ENCODE assay signal across 8 mouse cellular contexts in the genomic region with DNA sequence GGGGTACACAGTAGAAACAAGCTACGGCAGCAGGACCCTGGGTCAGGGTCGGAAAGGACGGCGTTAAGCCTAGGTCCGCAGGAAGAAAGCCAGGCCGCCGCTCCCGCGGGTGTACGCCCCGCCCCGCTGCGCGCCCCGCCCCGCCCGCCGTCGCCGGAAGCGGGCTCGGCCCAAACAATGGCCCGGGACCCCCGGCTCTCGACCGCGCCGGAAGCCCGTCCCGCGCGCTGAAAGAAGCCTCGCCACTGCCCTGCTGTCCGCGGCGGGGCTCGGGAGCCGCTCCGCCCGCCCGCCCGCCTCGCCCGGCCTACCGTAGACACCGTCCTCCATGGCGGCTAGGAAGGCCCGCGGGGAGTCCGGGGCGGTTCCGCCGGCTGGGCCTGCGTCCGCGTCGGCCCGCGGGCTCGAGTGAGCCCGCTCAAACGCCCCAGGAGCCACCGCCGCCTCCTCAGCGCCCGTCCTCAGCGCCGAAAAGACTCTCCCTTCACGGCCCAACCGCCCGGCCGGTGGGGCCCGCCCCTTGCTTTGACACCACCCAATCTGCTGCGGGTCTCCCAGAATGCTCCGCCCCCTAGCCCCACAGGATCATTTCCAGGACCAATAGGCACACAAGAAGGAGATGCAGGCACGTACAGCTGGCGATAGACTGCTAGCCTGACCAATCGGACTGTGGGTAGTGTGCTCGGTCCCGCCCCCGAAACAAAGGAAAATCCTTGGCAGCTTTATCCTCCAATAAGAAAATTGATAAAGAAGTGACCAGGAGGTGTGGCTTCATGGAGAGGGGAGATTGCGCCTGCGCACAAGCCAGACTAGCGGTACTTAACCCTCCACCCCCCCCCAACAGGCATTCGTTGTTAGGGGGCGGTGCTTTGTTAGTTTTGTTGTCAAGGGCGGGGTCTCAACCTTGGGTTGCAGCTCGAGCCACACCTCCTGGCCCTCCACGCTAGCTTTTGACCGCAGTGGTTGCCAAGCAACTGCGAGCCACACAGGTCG. TPM values are rescaled to one million over a fixed set of nuclear protein-coding genes. Genes with fewer than 3 reads are reported as not detected.
DNase-seq lines count a peak whose midpoint lies in the region; ATAC-seq and TF ChIP-seq lines count a peak whose summit lies in the region.

A gene (minus strand): TSS at position 795 of the 993 bp plus-strand sequence.

- H3K4me3 ChIP-seq in E14TG2a.4 (replicated peaks; ENCODE audit: low read length), result peak within 1 kb of the TSS; percentile 96
- peak within 1 kb of the TSS; percentile 95 for H3K4me3 ChIP-seq in forebrain, embryonic 12.5 days (replicated peaks)
- peak within 1 kb of the TSS; percentile 98 for H3K4me3 ChIP-seq in heart, postnatal 0 days (ENCODE audit: low read depth, low read length)
- H3K4me3 ChIP-seq in liver, embryonic 16.5 days (ENCODE audit: low read depth, low read length), result peak within 1 kb of the TSS; percentile 99
- H3K4me3 ChIP-seq in neural tube, embryonic 13.5 days, result peak within 1 kb of the TSS; percentile 91
- H3K4me3 ChIP-seq in testis, adult 2 months (ENCODE audit: control insufficient read depth, low read depth, low read length), result peak within 1 kb of the TSS; percentile 99

- peak within 1 kb of the TSS; percentile 99 for H3K9ac ChIP-seq in forebrain, embryonic 12.5 days
- H3K9ac ChIP-seq in heart, postnatal 0 days (replicated peaks; ENCODE audit: low read depth, low read length), result peak within 1 kb of the TSS; percentile 98
- H3K9ac ChIP-seq in liver, embryonic 16.5 days (ENCODE audit: low read depth, low read length), result peak within 1 kb of the TSS; percentile 99
- peak within 1 kb of the TSS; percentile 100 for H3K9ac ChIP-seq in neural tube, embryonic 13.5 days

- peaks cover 40% of the 10 kb centered on the region for H3K36me3 ChIP-seq in E14TG2a.4 (ENCODE audit: insufficient read depth, low read length)
- peaks cover 38% of the 10 kb centered on the region for H3K36me3 ChIP-seq in forebrain, embryonic 12.5 days (replicated peaks)
- H3K36me3 ChIP-seq in heart, postnatal 0 days (replicated peaks; ENCODE audit: control insufficient read depth, insufficient read depth, low read length), result peaks cover 38% of the 10 kb centered on the region
- peaks cover 36% of the 10 kb centered on the region for H3K36me3 ChIP-seq in liver, embryonic 16.5 days (ENCODE audit: control insufficient read depth, insufficient read depth)
- H3K36me3 ChIP-seq in neural tube, embryonic 13.5 days, result peaks cover 38% of the 10 kb centered on the region
- H3K36me3 ChIP-seq in testis, adult 2 months (ENCODE audit: control insufficient read depth, insufficient read depth, low read length), result peaks cover 3% of the 10 kb centered on the region; the same call in 1 of the 2 replicates

- no peaks in the 10 kb centered on the region for H3K9me3 ChIP-seq in E14TG2a.4 (ENCODE audit: low read length)
- H3K9me3 ChIP-seq in forebrain, embryonic 12.5 days, result no peaks in the 10 kb centered on the region
- H3K9me3 ChIP-seq in heart, postnatal 0 days (replicated peaks; ENCODE audit: control insufficient read depth, low read length), result no peaks in the 10 kb centered on the region
- H3K9me3 ChIP-seq in liver, embryonic 16.5 days (replicated peaks; ENCODE audit: control insufficient read depth, low read length), result no peaks in the 10 kb centered on the region
- H3K9me3 ChIP-seq in neural tube, embryonic 13.5 days, result no peaks in the 10 kb centered on the region

- H3K4me1 ChIP-seq in E14TG2a.4 (replicated peaks; ENCODE audit: low read depth, low read length), result peaks cover 64% of the 10 kb centered on the region
- peaks cover 33% of the 10 kb centered on the region for H3K4me1 ChIP-seq in forebrain, embryonic 12.5 days
- peaks cover 17% of the 10 kb centered on the region; the same call in 1 of the 2 replicates for H3K4me1 ChIP-seq in heart, postnatal 0 days (ENCODE audit: control insufficient read depth, insufficient read depth)
- H3K4me1 ChIP-seq in liver, embryonic 16.5 days (ENCODE audit: control insufficient read depth, low read depth, low read length), result peaks cover 26% of the 10 kb centered on the region
- H3K4me1 ChIP-seq in neural tube, embryonic 13.5 days (replicated peaks), result peaks cover 42% of the 10 kb centered on the region
- H3K4me1 ChIP-seq in testis, adult 2 months (ENCODE audit: control insufficient read depth, insufficient read depth, low read length), result peaks cover 34% of the 10 kb centered on the region

- under 1% methylated on average over 82 of the region's 92 CpGs for WGBS in forebrain, embryonic 12.5 days
- under 1% methylated on average over 71 of the region's 92 CpGs for WGBS in heart, postnatal 0 days
- WGBS in liver, embryonic 16.5 days (ENCODE audit: insufficient replicate concordance), result under 1% methylated on average over 76 of the region's 92 CpGs
- WGBS in neural tube, embryonic 13.5 days, result under 1% methylated on average over 91 of the region's 92 CpGs

- H3K4me2 ChIP-seq in forebrain, embryonic 12.5 days, result peak within 1 kb of the TSS; percentile 78
- peak within 1 kb of the TSS; percentile 89 for H3K4me2 ChIP-seq in heart, postnatal 0 days (ENCODE audit: low read depth, low read length)
- H3K4me2 ChIP-seq in liver, embryonic 16.5 days (ENCODE audit: low read depth, low read length), result peak within 1 kb of the TSS; percentile 96
- peak within 1 kb of the TSS; percentile 96 for H3K4me2 ChIP-seq in neural tube, embryonic 13.5 days

- TF ChIP-seq EP300 in heart, postnatal 0 days (IDR thresholded peaks at IDR 0.05; ENCODE audit: low read depth), result no peak

- peak; percentile 91 for TF ChIP-seq POLR2A in testis, adult 2 months (IDR thresholded peaks at IDR 0.05; ENCODE audit: control insufficient read depth, low read depth, low read length)

- peak within 1 kb of the TSS; percentile 100 for H3K27ac ChIP-seq in forebrain, embryonic 12.5 days
- peak within 1 kb of the TSS; percentile 100 for H3K27ac ChIP-seq in heart, postnatal 0 days (ENCODE audit: low read depth)
- peak within 1 kb of the TSS; percentile 96 for H3K27ac ChIP-seq in liver, embryonic 16.5 days (ENCODE audit: low read length)
- H3K27ac ChIP-seq in neural tube, embryonic 13.5 days (replicated peaks), result peak within 1 kb of the TSS; percentile 100
- peak within 1 kb of the TSS; percentile 100 for H3K27ac ChIP-seq in testis, adult 2 months (ENCODE audit: control insufficient read depth, insufficient read depth, low read depth, low read length)

- peaks cover 10% of the 10 kb centered on the region for H3K27me3 ChIP-seq in E14TG2a.4 (ENCODE audit: insufficient read depth, low read length)
- peaks cover 8% of the 10 kb centered on the region for H3K27me3 ChIP-seq in forebrain, embryonic 12.5 days
- peaks cover 4% of the 10 kb centered on the region; the same call in 1 of the 2 replicates for H3K27me3 ChIP-seq in heart, postnatal 0 days (ENCODE audit: control insufficient read depth, insufficient read depth, low read length)
- no peaks in the 10 kb centered on the region; the same call in 1 of the 2 replicates for H3K27me3 ChIP-seq in liver, embryonic 16.5 days (ENCODE audit: control insufficient read depth, insufficient read depth, low read depth, low read length)
- H3K27me3 ChIP-seq in neural tube, embryonic 13.5 days, result peaks cover 7% of the 10 kb centered on the region; the same call in 1 of the 2 replicates
- no peaks in the 10 kb centered on the region for H3K27me3 ChIP-seq in testis, adult 2 months (ENCODE audit: control insufficient read depth, insufficient read depth, low read length)

- ATAC-seq in forebrain, embryonic 12.5 days (ENCODE audit: low FRiP score), result peak; percentile 98
- ATAC-seq in heart, postnatal 0 days (ENCODE audit: insufficient read depth, low read depth), result peak; percentile 98
- peak; percentile 98 for ATAC-seq in liver, embryonic 16.5 days (ENCODE audit: low read depth)
- peak; percentile 99 for ATAC-seq in neural tube, embryonic 13.5 days (ENCODE audit: low read depth)

- no peak for TF ChIP-seq CTCF in E14TG2a.4 (conservative IDR thresholded peaks at IDR 0.05; ENCODE audit: low read length)
- TF ChIP-seq CTCF in heart, postnatal 0 days (IDR thresholded peaks at IDR 0.05; ENCODE audit: low read depth), result no peak
- no peak for TF ChIP-seq CTCF in testis, adult 2 months (IDR thresholded peaks at IDR 0.05; ENCODE audit: control insufficient read depth, insufficient read depth, insufficient replicate concordance, low read depth, low read length)

- peak; percentile 100 for DNase-seq in c-Kit-positive CD71-positive TER-119-positive erythroid progenitor cells, embryonic 14.5 days (ENCODE audit: low spot score)
- DNase-seq in heart, postnatal 0 days (ENCODE audit: low spot score), result peak; percentile 100
- DNase-seq in kidney, postnatal 4 days, result peak; percentile 99

RNA-seq across cellular contexts. Expression of the gene that starts here (rescaled TPM):
- 275 and 276 TPM in 2 replicates for polyA plus RNA-seq in forebrain, embryonic 12.5 days (2016; fragmentation: Nextera tagmentation; extraction: Ambion mirVana)
- 99.9 and 102 TPM in 2 replicates for total RNA-seq in heart, postnatal 0 days (2014; rRNA removed; ENCODE audit: low replicate concordance)
- polyA plus RNA-seq in heart, postnatal 0 days (2015; fragmentation: Nextera tagmentation; extraction: Ambion mirVana), result 86.5 and 90.0 TPM in 2 replicates
- 26.0 and 26.5 TPM in 2 replicates for polyA plus RNA-seq in liver, embryonic 16.5 days (2015; fragmentation: Nextera tagmentation; extraction: Ambion mirVana)
- 292 and 303 TPM in 2 replicates for polyA plus RNA-seq in neural tube, embryonic 13.5 days (2015; fragmentation: Nextera tagmentation; extraction: Ambion mirVana)
- 149 and 166 TPM in 2 replicates for polyA plus RNA-seq in testis, adult 2 months (2012; rRNA removed)

Comparison
In these comparisons a context has a peak if more than half of its experiments do, and no peak if none do; other contexts are left out.
1. Peak in every context shown above with its lines: DNase-seq, ATAC-seq, H3K4me3 ChIP-seq and H3K27ac ChIP-seq.